Mouse (Mus musculus): Measurements from ENCODE around the gene Hmgcs2. TPM values are rescaled to one million over a fixed set of nuclear protein-coding genes. Genes with fewer than 3 reads are reported as not detected.
"Not testable (repeated sequence)": the region's sequence is repeated elsewhere in the genome, so short reads cannot be mapped to it uniquely, and the experiment has no call there.

The Hmgcs2 gene
- polyA plus RNA-seq, 1 experiment from 2014 or later, result 5.7 TPM

GRCm38 (mm10) chr3:98339097-98339705 is 59.0 kb downstream of the Hmgcs2 start:
- Histone ChIP-seq H3K4me2 (peak overlapping the region; percentile 90), H3K36me3 (ENCODE audit: control insufficient read depth, insufficient read depth, low read length) (peaks cover under 1% of the 10 kb centered on the region; the same call in 1 of the 2 replicates), H3K4me3 (ENCODE audit: low read depth, low read length) (peak overlapping the region; percentile 79), H3K9me3 (ENCODE audit: control insufficient read depth, low read length) (no peaks in the 10 kb centered on the region), H3K27me3 (ENCODE audit: control insufficient read depth, insufficient read depth, low read length) (no peaks in the 10 kb centered on the region), H3K4me1 (ENCODE audit: control insufficient read depth, insufficient read depth, low read length) (peaks cover 24% of the 10 kb centered on the region), H3K27ac (ENCODE audit: low read depth, low read length) (no peak overlapping the region), H3K9ac (ENCODE audit: low read length) (peak overlapping the region; percentile 86)
- WGBS, result under 1% methylated on average over 46 of the region's 46 CpGs
- DNase-seq (ENCODE audit: low spot score, missing footprints) (peak; percentile 96), ATAC-seq (ENCODE audit: low FRiP score) (peak; percentile 68)

GRCm38 (mm10) chr3:98339706-98340109 is 59.5 kb downstream of the Hmgcs2 start, which contains the start of gene Phgdh:
Phgdh (minus strand) TSS chr3:98339990.
- 0% methylated on average over 10 of the region's 10 CpGs for WGBS
- H3K9ac ChIP-seq (ENCODE audit: low read length), result peak within 1 kb of the TSS; percentile 86
- H3K27me3 ChIP-seq (ENCODE audit: control insufficient read depth, insufficient read depth, low read length); H3K27ac ChIP-seq (ENCODE audit: low read depth, low read length); H3K36me3 ChIP-seq (ENCODE audit: control insufficient read depth, insufficient read depth, low read length); H3K9me3 ChIP-seq (ENCODE audit: control insufficient read depth, low read length): not testable (repeated sequence)
- H3K4me3 ChIP-seq (ENCODE audit: low read depth, low read length), result peak within 1 kb of the TSS; percentile 79
- DNase-seq (ENCODE audit: low spot score, missing footprints) (peak; percentile 96), ATAC-seq (ENCODE audit: low FRiP score) (peak; percentile 84)
- peaks cover 24% of the 10 kb centered on the region for H3K4me1 ChIP-seq (ENCODE audit: control insufficient read depth, insufficient read depth, low read length)
- H3K4me2 ChIP-seq, result peak within 1 kb of the TSS; percentile 90

GRCm38 (mm10) chr3:98340818-98341594 is 60.8 kb downstream of the Hmgcs2 start:
- H3K4me3 ChIP-seq (ENCODE audit: low read depth, low read length), result no peak overlapping the region
- peaks cover 21% of the 10 kb centered on the region for H3K4me1 ChIP-seq (ENCODE audit: control insufficient read depth, insufficient read depth, low read length)
- H3K27ac ChIP-seq (ENCODE audit: low read depth, low read length), result no peak overlapping the region
- H3K36me3 ChIP-seq (ENCODE audit: control insufficient read depth, insufficient read depth, low read length), result no peaks in the 10 kb centered on the region
- peak; percentile 71 for DNase-seq (ENCODE audit: low spot score, missing footprints)
- H3K9ac ChIP-seq (ENCODE audit: low read length), result no peak overlapping the region
- WGBS, result 82% methylated on average over 17 of the region's 17 CpGs
- H3K27me3 ChIP-seq (ENCODE audit: control insufficient read depth, insufficient read depth, low read length), result no peaks in the 10 kb centered on the region
- H3K4me2 ChIP-seq, result no peak overlapping the region
- no peak for ATAC-seq (ENCODE audit: low FRiP score)
- H3K9me3 ChIP-seq (ENCODE audit: control insufficient read depth, low read length), result no peaks in the 10 kb centered on the region

- no peak overlapping the region for H3K4me3 ChIP-seq (ENCODE audit: low read depth, low read length)
- peaks cover 5% of the 10 kb centered on the region; the same call in 1 of the 2 replicates for H3K4me1 ChIP-seq (ENCODE audit: control insufficient read depth, insufficient read depth, low read length)
- ATAC-seq (ENCODE audit: low FRiP score) (no peak), DNase-seq (ENCODE audit: low spot score, missing footprints) (no peak)
- no peak overlapping the region for H3K27ac ChIP-seq (ENCODE audit: low read depth, low read length)
- 88% methylated on average over 3 of the region's 3 CpGs for WGBS
- H3K9ac ChIP-seq (ENCODE audit: low read length), result no peak overlapping the region
- no peak overlapping the region for H3K4me2 ChIP-seq
- no peaks in the 10 kb centered on the region for H3K9me3 ChIP-seq (ENCODE audit: control insufficient read depth, low read length)
- H3K36me3 ChIP-seq (ENCODE audit: control insufficient read depth, insufficient read depth, low read length), result no peaks in the 10 kb centered on the region
- no peaks in the 10 kb centered on the region for H3K27me3 ChIP-seq (ENCODE audit: control insufficient read depth, insufficient read depth, low read length)
Observed at GRCm38 (mm10) chr3:98343235-98343634, 63.0 kb downstream of the Hmgcs2 start.

- ATAC-seq (ENCODE audit: low FRiP score), result no peak
- no peaks in the 10 kb centered on the region for H3K9me3 ChIP-seq (ENCODE audit: control insufficient read depth, low read length)
- no peak overlapping the region for H3K4me3 ChIP-seq (ENCODE audit: low read depth, low read length)
- no peak for DNase-seq (ENCODE audit: low spot score, missing footprints)
- H3K27me3 ChIP-seq (ENCODE audit: control insufficient read depth, insufficient read depth, low read length), result no peaks in the 10 kb centered on the region
- no peaks in the 10 kb centered on the region; the same call in 1 of the 2 replicates for H3K4me1 ChIP-seq (ENCODE audit: control insufficient read depth, insufficient read depth, low read length)
- H3K27ac ChIP-seq (ENCODE audit: low read depth, low read length), result no peak overlapping the region
- WGBS, result 89% methylated on average over 6 of the region's 6 CpGs
- no peak overlapping the region for H3K4me2 ChIP-seq
- no peak overlapping the region for H3K9ac ChIP-seq (ENCODE audit: low read length)
- H3K36me3 ChIP-seq (ENCODE audit: control insufficient read depth, insufficient read depth, low read length), result no peaks in the 10 kb centered on the region
Observed at GRCm38 (mm10) chr3:98348106-98348505, 67.9 kb downstream of the Hmgcs2 start.

- DNase-seq (ENCODE audit: low spot score, missing footprints) (peak; percentile 83), ATAC-seq (ENCODE audit: low FRiP score) (peak; percentile 77)
- Histone ChIP-seq H3K9me3 (ENCODE audit: control insufficient read depth, low read length) (no peaks in the 10 kb centered on the region), H3K4me1 (ENCODE audit: control insufficient read depth, insufficient read depth, low read length) (no peaks in the 10 kb centered on the region; the same call in 1 of the 2 replicates), H3K4me2 (no peak overlapping the region), H3K4me3 (ENCODE audit: low read depth, low read length) (no peak overlapping the region), H3K27me3 (ENCODE audit: control insufficient read depth, insufficient read depth, low read length) (no peaks in the 10 kb centered on the region), H3K36me3 (ENCODE audit: control insufficient read depth, insufficient read depth, low read length) (no peaks in the 10 kb centered on the region), H3K9ac (ENCODE audit: low read length) (no peak overlapping the region), H3K27ac (ENCODE audit: low read depth, low read length) (no peak overlapping the region)
- WGBS, result 16% methylated on average over 6 of the region's 8 CpGs
Observed at GRCm38 (mm10) chr3:98348705-98349104, 68.5 kb downstream of the Hmgcs2 start.

- Histone ChIP-seq H3K4me2 (no peak overlapping the region), H3K27me3 (ENCODE audit: control insufficient read depth, insufficient read depth, low read length) (no peaks in the 10 kb centered on the region), H3K27ac (ENCODE audit: low read depth, low read length) (no peak overlapping the region), H3K36me3 (ENCODE audit: control insufficient read depth, insufficient read depth, low read length) (no peaks in the 10 kb centered on the region), H3K4me1 (ENCODE audit: control insufficient read depth, insufficient read depth, low read length) (no peaks in the 10 kb centered on the region), H3K9me3 (ENCODE audit: control insufficient read depth, low read length) (no peaks in the 10 kb centered on the region), H3K4me3 (ENCODE audit: low read depth, low read length) (no peak overlapping the region), H3K9ac (ENCODE audit: low read length) (no peak overlapping the region)
- WGBS, result 31% methylated on average over 7 of the region's 7 CpGs
- ATAC-seq (ENCODE audit: low FRiP score), result no peak
- DNase-seq (ENCODE audit: low spot score, missing footprints), result peak; percentile 96
Observed at GRCm38 (mm10) chr3:98353892-98354291, 73.7 kb downstream of the Hmgcs2 start.

- H3K9ac ChIP-seq (ENCODE audit: low read length), result no peak overlapping the region
- DNase-seq (ENCODE audit: low spot score, missing footprints) (no peak), ATAC-seq (ENCODE audit: low FRiP score) (peak; percentile 49; the same call in 1 of the 2 replicates)
- H3K4me3 ChIP-seq (ENCODE audit: low read depth, low read length), result no peak overlapping the region
- no peaks in the 10 kb centered on the region for H3K4me1 ChIP-seq (ENCODE audit: control insufficient read depth, insufficient read depth, low read length)
- no peaks in the 10 kb centered on the region for H3K27me3 ChIP-seq (ENCODE audit: control insufficient read depth, insufficient read depth, low read length)
- no peaks in the 10 kb centered on the region for H3K36me3 ChIP-seq (ENCODE audit: control insufficient read depth, insufficient read depth, low read length)
- H3K4me2 ChIP-seq, result no peak overlapping the region
- H3K27ac ChIP-seq (ENCODE audit: low read depth, low read length), result no peak overlapping the region
- H3K9me3 ChIP-seq (ENCODE audit: control insufficient read depth, low read length), result no peaks in the 10 kb centered on the region
- 67% methylated on average over 10 of the region's 10 CpGs for WGBS
Observed at GRCm38 (mm10) chr3:98355344-98356025, 75.2 kb downstream of the Hmgcs2 start.

GRCm38 (mm10) chr3:98356026-98356365 is 75.8 kb downstream of the Hmgcs2 start:
- H3K4me3 ChIP-seq (ENCODE audit: low read depth, low read length), result no peak overlapping the region
- no peak overlapping the region for H3K9ac ChIP-seq (ENCODE audit: low read length)
- H3K9me3 ChIP-seq (ENCODE audit: control insufficient read depth, low read length), result no peaks in the 10 kb centered on the region
- DNase-seq (ENCODE audit: low spot score, missing footprints) (no peak), ATAC-seq (ENCODE audit: low FRiP score) (peak; percentile 28; the same call in 1 of the 2 replicates)
- H3K4me1 ChIP-seq (ENCODE audit: control insufficient read depth, insufficient read depth, low read length), result no peaks in the 10 kb centered on the region
- no peaks in the 10 kb centered on the region for H3K36me3 ChIP-seq (ENCODE audit: control insufficient read depth, insufficient read depth, low read length)
- no peak overlapping the region for H3K4me2 ChIP-seq
- 65% methylated on average over 6 of the region's 6 CpGs for WGBS
- H3K27ac ChIP-seq (ENCODE audit: low read depth, low read length), result no peak overlapping the region
- no peaks in the 10 kb centered on the region for H3K27me3 ChIP-seq (ENCODE audit: control insufficient read depth, insufficient read depth, low read length)
